Mouse (Mus musculus) liver, embryonic 11.5 days (tissue): Measurements from ENCODE around the gene BC048403. TPM values are rescaled to one million over a fixed set of nuclear protein-coding genes. Genes with fewer than 3 reads are reported as not detected.

ENCODE experiments used
- ATAC-seq: fragments of 200-750 bp; cut with Nextera tagmentation; replicated peaks from 2 replicates; pipeline ENCODE4 v1.8.0; 2017; ENCODE audit warnings: moderate number of reproducible peaks, mild to moderate bottlenecking, moderate TSS enrichment, moderate library complexity; ENCODE audit not compliant: low FRiP score
- DNase-seq: peaks from one replicate; pipeline ENCODE4 v3.0.0-alpha.2; 2017; ENCODE audit warnings: low spot score
- H3K27ac ChIP-seq: fragments of 300-500 bp; sonication (generic); 2 replicates; pipeline ENCODE4 v1.5.1; 2014; ENCODE audit warnings: mild to moderate bottlenecking, low read depth, low read length, control low read depth
- H3K27me3 ChIP-seq: fragments of 300-500 bp; sonication (generic); replicated peaks from 2 replicates; pipeline ENCODE4 v1.6.1; 2014; ENCODE audit warnings: low read length, mixed read lengths; ENCODE audit not compliant: control insufficient read depth, insufficient read depth
- H3K36me3 ChIP-seq: fragments of 300-500 bp; sonication (generic); 2 replicates; pipeline ENCODE4 v1.6.1; 2014; ENCODE audit warnings: mild to moderate bottlenecking, low read length, moderate library complexity, mixed read lengths; ENCODE audit not compliant: control insufficient read depth, insufficient read depth
- H3K4me1 ChIP-seq: fragments of 300-500 bp; sonication (generic); replicated peaks from 2 replicates; pipeline ENCODE4 v1.6.1; 2014; ENCODE audit warnings: low read length, mixed read lengths; ENCODE audit not compliant: control insufficient read depth, insufficient read depth
- H3K4me2 ChIP-seq: fragments of 300-500 bp; sonication (generic); 2 replicates; pipeline ENCODE4 v1.6.1; 2014; ENCODE audit warnings: mild to moderate bottlenecking, control low read depth, moderate library complexity
- H3K4me3 ChIP-seq: fragments of 300-500 bp; sonication (generic); 2 replicates; pipeline ENCODE4 v1.5.1; 2014; ENCODE audit warnings: low read depth, low read length, control low read depth
- H3K9ac ChIP-seq: fragments of 300-500 bp; sonication (generic); 2 replicates; pipeline ENCODE4 v1.6.1; 2014; ENCODE audit warnings: low read depth, low read length, control low read depth
- H3K9me3 ChIP-seq: fragments of 300-500 bp; sonication (generic); 2 replicates; pipeline ENCODE4 v1.6.1; 2016; ENCODE audit warnings: low read length, inconsistent platforms, mixed read lengths; ENCODE audit not compliant: control insufficient read depth
- WGBS: fragments of 180-500 bp; shearing (Covaris S2); extraction: QIAGEN DNeasy Blood & Tissue Kit; methylation state at CpG from one replicate; pipeline ENCODE4 v1.1.7; 2014; 5-methylcytosine and 5-hydroxymethylcytosine counted together
- polyA plus RNA-seq: library from polyadenylated mRNA; unstranded; fragments of >200 nt; fragmentation: Nextera tagmentation; extraction: Ambion mirVana; gene quantifications from 2 replicates; pipeline ENCODE4 v1.2.1, GENCODE M21; 2014

The BC048403 gene
- polyA plus RNA-seq, 1 experiment from 2014 or later = 6.7 TPM

DNA sequence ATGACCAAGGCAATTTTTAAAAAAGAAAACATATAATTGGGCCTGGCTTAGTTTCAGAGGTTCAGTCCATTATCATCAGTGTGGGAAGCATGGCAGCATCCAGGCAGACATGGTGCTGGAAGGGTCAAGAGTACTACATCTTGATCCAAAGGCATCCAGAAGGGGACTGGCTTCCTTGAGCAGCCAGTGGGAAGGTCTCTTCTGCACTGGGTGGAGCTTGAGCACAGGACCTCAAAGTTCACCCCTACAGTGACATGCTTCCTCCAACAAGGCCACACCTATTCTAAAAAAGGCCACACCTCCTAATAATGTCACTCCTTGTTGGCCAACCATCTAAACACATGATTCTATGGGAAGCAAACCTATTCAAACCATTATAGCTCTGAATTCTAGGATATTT, 22.9 kb upstream of the BC048403 start:
- no peaks in the 10 kb centered on the region for H3K4me1 ChIP-seq
- DNase-seq (no peak), ATAC-seq (no peak)
- no peaks in the 10 kb centered on the region for H3K36me3 ChIP-seq
- H3K9me3 ChIP-seq = 0 out of 2 replicates have a peak, but pooled peaks cover 2% of the 10 kb centered on the region
- no peaks in the 10 kb centered on the region for H3K27me3 ChIP-seq
- H3K4me2 ChIP-seq = no peak overlapping the region
- no peak overlapping the region for H3K27ac ChIP-seq
- H3K4me3 ChIP-seq = no peak overlapping the region
- no peak overlapping the region for H3K9ac ChIP-seq

DNA sequence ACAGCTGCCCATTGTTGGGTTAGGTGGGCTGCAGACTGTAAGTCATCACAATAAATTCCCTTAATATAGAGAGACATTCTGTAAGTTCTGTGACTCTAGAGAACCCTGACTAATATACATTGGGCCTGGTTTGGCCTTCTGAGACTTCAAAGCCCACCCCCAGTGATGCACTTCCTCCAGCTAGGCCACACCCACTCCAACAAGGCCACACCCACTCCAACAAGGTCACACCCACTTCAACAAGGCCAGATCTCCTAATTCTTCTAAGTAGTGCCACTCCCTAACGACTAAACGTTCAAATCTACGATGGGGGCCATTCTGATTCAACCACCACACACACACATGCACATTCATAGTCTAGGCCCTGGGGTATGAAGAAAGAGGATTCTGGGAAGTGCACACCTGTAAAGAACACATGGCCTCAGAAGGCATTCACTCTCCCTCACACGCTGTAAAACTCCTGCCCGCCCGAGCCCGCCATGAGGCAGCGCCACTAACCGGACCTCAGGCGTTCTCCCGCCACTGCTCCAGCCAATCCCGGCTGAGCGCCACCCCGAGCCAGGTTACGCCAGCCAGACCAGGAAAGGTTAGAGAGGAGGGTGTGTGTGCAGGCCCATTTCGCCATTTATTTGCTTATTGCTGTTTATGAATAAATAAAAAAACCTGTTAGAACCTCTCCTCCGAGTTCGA, 20.7 kb upstream of the BC048403 start:
- Histone ChIP-seq H3K9me3 (0 out of 2 replicates have a peak, but pooled peaks cover 2% of the 10 kb centered on the region), H3K27me3 (no peaks in the 10 kb centered on the region), H3K9ac (no peak overlapping the region), H3K27ac (no peak overlapping the region), H3K4me3 (no peak overlapping the region), H3K36me3 (no peaks in the 10 kb centered on the region), H3K4me2 (no peak overlapping the region), H3K4me1 (no peaks in the 10 kb centered on the region)
- 88% methylated on average over 18 of the region's 18 CpGs for WGBS
- no peak for DNase-seq
- no peak; the same call in 1 of the 2 replicates for ATAC-seq

- Histone ChIP-seq H3K4me3 (no peak overlapping the region), H3K9me3 (0 out of 2 replicates have a peak, but pooled peaks cover 2% of the 10 kb centered on the region), H3K9ac (no peak overlapping the region), H3K4me2 (no peak overlapping the region), H3K36me3 (no peaks in the 10 kb centered on the region), H3K27ac (no peak overlapping the region), H3K27me3 (no peaks in the 10 kb centered on the region), H3K4me1 (no peaks in the 10 kb centered on the region)
- 89% methylated on average over 13 of the region's 13 CpGs for WGBS
- no peak for ATAC-seq
- DNase-seq = no peak
These were observed 19.0 kb upstream of the BC048403 start for GRCm38 (mm10) chr10:121720701-121721100.

DNA sequence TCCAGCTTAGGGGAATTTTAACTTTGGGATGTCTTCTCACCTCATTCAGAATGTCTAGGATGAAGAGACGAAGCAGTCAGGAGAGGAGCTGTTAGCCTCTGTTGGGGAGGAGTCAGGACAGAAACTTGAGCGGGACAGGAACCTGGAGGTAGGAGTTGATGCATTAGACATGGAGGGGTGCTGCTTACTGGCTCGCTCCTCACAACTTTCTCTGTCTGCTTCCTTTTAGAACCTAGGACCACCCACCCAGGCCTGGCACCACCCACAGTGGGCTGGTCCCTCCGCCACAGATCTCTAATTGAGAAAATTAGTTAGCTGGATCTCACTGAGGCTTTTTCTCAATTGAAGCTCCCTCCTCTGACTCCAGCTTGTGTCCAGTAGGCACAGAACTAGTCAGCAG, 13.2 kb upstream of the BC048403 start:
- Histone ChIP-seq H3K9ac (no peak overlapping the region), H3K9me3 (no peaks in the 10 kb centered on the region), H3K27ac (no peak overlapping the region), H3K4me2 (no peak overlapping the region), H3K4me3 (no peak overlapping the region), H3K36me3 (no peaks in the 10 kb centered on the region), H3K27me3 (no peaks in the 10 kb centered on the region), H3K4me1 (no peaks in the 10 kb centered on the region)
- 65% methylated on average over 4 of the region's 4 CpGs for WGBS
- DNase-seq = no peak
- no peak for ATAC-seq

GRCm38 (mm10) chr10:121727151-121727550, 12.6 kb upstream of the BC048403 start:
- Histone ChIP-seq H3K27ac (no peak overlapping the region), H3K36me3 (no peaks in the 10 kb centered on the region), H3K27me3 (no peaks in the 10 kb centered on the region), H3K9me3 (no peaks in the 10 kb centered on the region), H3K4me3 (no peak overlapping the region), H3K9ac (no peak overlapping the region), H3K4me2 (no peak overlapping the region), H3K4me1 (no peaks in the 10 kb centered on the region)
- no peak for ATAC-seq
- DNase-seq = no peak
- WGBS = 56% methylated on average over 4 of the region's 4 CpGs

DNA sequence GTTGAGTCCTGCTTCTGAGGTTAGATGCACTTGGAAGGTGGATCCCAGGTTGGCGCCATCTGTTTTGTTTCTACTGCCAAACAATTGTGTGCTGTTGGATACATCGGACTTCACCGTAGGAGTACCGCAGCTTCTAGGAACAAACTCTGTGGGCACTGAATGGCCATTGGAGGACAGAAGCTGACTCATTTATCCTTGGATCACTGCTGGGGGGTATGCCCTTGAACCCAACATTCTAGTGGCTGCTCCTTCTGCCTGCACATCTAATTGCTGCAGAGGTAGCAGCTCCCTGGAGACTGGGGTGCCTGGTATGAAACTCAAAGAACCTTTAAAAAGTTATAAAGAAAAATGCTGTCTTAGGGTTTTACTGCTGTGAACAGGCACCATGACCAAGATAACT, 11.5 kb upstream of the BC048403 start:
- Histone ChIP-seq H3K36me3 (no peaks in the 10 kb centered on the region), H3K9ac (no peak overlapping the region), H3K27ac (no peak overlapping the region), H3K4me2 (no peak overlapping the region), H3K27me3 (no peaks in the 10 kb centered on the region), H3K4me3 (no peak overlapping the region), H3K4me1 (no peaks in the 10 kb centered on the region), H3K9me3 (no peaks in the 10 kb centered on the region)
- 93% methylated on average over 4 of the region's 4 CpGs for WGBS
- no peak for ATAC-seq
- DNase-seq = no peak

- Histone ChIP-seq H3K9me3 (no peaks in the 10 kb centered on the region), H3K36me3 (no peaks in the 10 kb centered on the region), H3K27me3 (no peaks in the 10 kb centered on the region), H3K27ac (no peak overlapping the region), H3K4me2 (no peak overlapping the region), H3K4me1 (no peaks in the 10 kb centered on the region), H3K4me3 (no peak overlapping the region), H3K9ac (no peak overlapping the region)
- ATAC-seq = no peak
- WGBS = 71% methylated on average over 8 of the region's 8 CpGs
- no peak for DNase-seq
These were observed 8.6 kb upstream of the BC048403 start for GRCm38 (mm10) chr10:121731048-121731725.

- no peak for DNase-seq
- H3K9ac ChIP-seq = no peak overlapping the region
- H3K27ac ChIP-seq = no peak overlapping the region
- H3K4me3 ChIP-seq = no peak overlapping the region
- H3K36me3 ChIP-seq = no peaks in the 10 kb centered on the region
- H3K27me3 ChIP-seq = no peaks in the 10 kb centered on the region
- no peak for ATAC-seq
- H3K4me2 ChIP-seq = no peak overlapping the region
- H3K4me1 ChIP-seq = no peaks in the 10 kb centered on the region
- no peaks in the 10 kb centered on the region for H3K9me3 ChIP-seq
- 86% methylated on average over 9 of the region's 9 CpGs for WGBS
These were observed 7.2 kb upstream of the BC048403 start for GRCm38 (mm10) chr10:121732542-121732941.

DNA sequence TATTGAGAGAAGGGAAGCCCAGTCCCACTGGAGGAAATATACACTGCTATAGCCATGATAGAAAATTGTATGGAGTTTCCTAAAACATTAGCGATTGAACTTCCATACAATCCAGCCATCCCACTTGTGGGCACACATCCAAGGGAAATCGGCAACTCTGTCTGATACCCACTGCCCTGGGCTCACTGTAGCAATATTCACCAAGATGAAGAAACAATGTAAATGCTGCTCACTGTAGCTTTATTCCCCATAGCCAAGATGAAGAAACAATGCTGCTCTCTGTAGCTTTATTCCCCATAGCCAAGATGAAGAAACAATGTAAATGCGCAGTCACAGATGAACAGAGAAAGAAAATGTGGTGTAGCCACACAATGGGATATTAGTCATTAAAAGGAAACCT, 2.5 kb upstream of the BC048403 start:
- no peaks in the 10 kb centered on the region for H3K9me3 ChIP-seq
- no peak overlapping the region for H3K4me2 ChIP-seq
- H3K27me3 ChIP-seq = no peaks in the 10 kb centered on the region
- WGBS = 86% methylated on average over 3 of the region's 3 CpGs
- H3K9ac ChIP-seq = no peak overlapping the region
- no peak overlapping the region for H3K27ac ChIP-seq
- no peaks in the 10 kb centered on the region for H3K36me3 ChIP-seq
- DNase-seq (no peak), ATAC-seq (no peak)
- no peak overlapping the region for H3K4me3 ChIP-seq
- 0 out of 2 replicates have a peak, but pooled peaks cover 9% of the 10 kb centered on the region for H3K4me1 ChIP-seq
